Mouse (Mus musculus): ENCODE data around the gene Tnfrsf13c.

GRCm38 (mm10) chr15:82225769-82226168, 1.6 kb upstream of the Tnfrsf13c start:
- TF ChIP-seq POLR2A (IDR thresholded peaks at IDR 0.05; ENCODE audit: borderline replicate concordance, control insufficient read depth, low read depth, low read length) (no peak), CTCF (IDR thresholded peaks at IDR 0.05; ENCODE audit: control insufficient read depth, insufficient read depth, low read length) (no peak)

Measured in bone marrow, adult 2 months (tissue).